Mouse (Mus musculus) lung, adult 2 months (tissue): ENCODE results near the gene Mlph. TPM values are rescaled to one million over a fixed set of nuclear protein-coding genes. Genes with fewer than 3 reads are reported as not detected.

ENCODE experiments used
- DNase-seq: peaks from one replicate; pipeline ENCODE4 v3.0.0; 2022
- H3K4me1 ChIP-seq: fragments of 200-500 bp; 2 replicates; pipeline ENCODE4 v1.6.1; 2011; ENCODE audit warnings: low read length; ENCODE audit not compliant: control insufficient read depth, insufficient read depth
- H3K4me3 ChIP-seq: fragments of 200-500 bp; replicated peaks from 2 replicates; pipeline ENCODE3; 2011; ENCODE audit warnings: low read depth, mild to moderate bottlenecking, control low read depth, low read length; ENCODE audit errors: extremely low read depth
- CTCF ChIP-seq: fragments of 200-500 bp; IDR thresholded peaks from 2 replicates; pipeline ENCODE4 v1.5.1; 2011; ENCODE audit warnings: mild to moderate bottlenecking, low read length, control low read depth; ENCODE audit not compliant: insufficient read depth
- POLR2A ChIP-seq: fragments of 200-500 bp; IDR thresholded peaks from 2 replicates; pipeline ENCODE4 v1.6.1; 2011; ENCODE audit warnings: low read depth, mild to moderate bottlenecking, control low read depth, low read length, borderline replicate concordance; ENCODE audit errors: extremely low read depth
- WGBS: fragments of 180-500 bp; shearing (Covaris S2); methylation state at CpG from one replicate; pipeline ENCODE4 v1.1.7; 2018; 5-methylcytosine and 5-hydroxymethylcytosine counted together
- polyA plus RNA-seq: library from polyadenylated mRNA; depleted of rRNA; stranded (reverse); fragments of >200 nt; gene quantifications from 2 replicates; pipeline ENCODE4 v1.2.3, GENCODE M21; 2012

The Mlph gene
- polyA plus RNA-seq, 1 experiment: 13.5 TPM

DNA sequence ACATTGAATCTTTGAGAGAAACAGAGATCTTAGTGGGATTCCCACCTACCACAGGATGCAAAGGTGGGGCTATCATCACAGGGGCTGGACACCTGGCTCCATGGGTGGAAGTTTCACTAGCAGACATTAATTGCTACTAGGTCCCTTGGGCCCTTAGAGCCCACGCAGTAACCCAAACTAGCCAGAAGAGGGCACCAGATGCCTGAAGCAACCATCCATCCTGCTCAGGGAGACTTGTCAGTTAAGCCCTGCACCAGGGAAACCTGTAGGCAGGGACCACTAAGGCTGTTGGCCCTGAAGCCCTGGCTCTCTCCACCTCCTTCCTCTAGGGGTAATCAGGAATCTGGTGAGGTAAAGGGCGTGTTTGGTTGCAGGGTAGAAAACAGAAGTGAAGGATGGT, 8.5 kb upstream of the Mlph start:
- peak; percentile 54 for DNase-seq
- WGBS: 20% methylated on average over 2 of the region's 2 CpGs
- Histone ChIP-seq H3K4me1 (peaks cover 5% of the 10 kb centered on the region; the same call in 1 of the 2 replicates), H3K4me3 (no peak overlapping the region)
- TF ChIP-seq POLR2A (no peak), CTCF (peak; percentile 96)

DNA sequence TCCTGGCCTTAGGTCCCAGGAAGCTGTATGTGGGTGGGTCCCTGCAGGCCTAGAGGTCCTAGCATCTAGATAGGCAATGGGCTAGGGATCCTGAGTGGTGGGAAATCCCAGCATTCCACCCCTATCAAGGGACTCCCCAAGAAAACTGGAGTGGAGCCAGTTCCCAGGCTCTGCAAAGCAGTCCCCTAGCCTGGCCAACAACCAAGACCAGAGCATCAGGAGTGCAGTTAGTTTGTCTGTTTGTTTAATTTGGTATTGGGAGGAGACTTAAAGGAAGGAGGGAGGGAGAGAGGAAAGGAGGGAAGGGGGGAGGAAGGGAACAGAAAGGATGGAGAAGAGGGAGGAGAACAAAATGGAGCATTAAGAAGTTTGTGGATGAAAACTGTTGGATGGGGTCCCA, 5.7 kb upstream of the Mlph start:
- Histone ChIP-seq H3K4me1 (peaks cover 5% of the 10 kb centered on the region; the same call in 1 of the 2 replicates), H3K4me3 (no peak overlapping the region)
- DNase-seq: no peak
- TF ChIP-seq POLR2A (no peak), CTCF (no peak)

DNA sequence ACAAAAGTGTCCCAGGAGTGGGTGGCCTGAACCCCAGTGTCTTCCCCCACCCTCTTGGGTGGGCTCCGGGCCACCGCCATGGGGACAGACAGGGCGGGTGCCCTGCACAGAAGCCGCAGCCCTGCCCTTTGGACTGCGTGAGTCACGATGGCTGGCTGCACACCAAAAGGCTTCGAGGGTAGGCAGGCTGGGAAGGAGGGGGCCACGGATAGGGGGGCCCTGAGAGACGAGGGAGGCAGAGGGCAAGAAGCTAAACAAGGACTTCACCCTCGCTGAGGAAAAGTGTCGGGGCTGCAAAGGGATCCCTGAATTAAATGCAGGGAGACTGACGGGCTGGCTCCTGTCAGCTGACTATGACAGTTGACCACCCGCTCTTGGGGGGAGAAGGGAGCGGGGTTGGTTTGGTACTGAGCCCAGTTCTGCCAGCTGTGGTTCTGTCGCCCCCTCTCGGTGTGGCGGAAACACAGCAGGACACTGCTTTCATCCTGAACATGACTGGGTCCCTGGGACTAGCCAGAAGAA, 5.2 kb upstream of the Mlph start:
- Histone ChIP-seq H3K4me1 (peaks cover 7% of the 10 kb centered on the region; the same call in 1 of the 2 replicates), H3K4me3 (peak overlapping the region; percentile 8)
- no peak for TF ChIP-seq POLR2A
- TF ChIP-seq CTCF: peak; percentile 41
- peak; percentile 50 for DNase-seq
- 23% methylated on average over 17 of the region's 17 CpGs for WGBS

DNA sequence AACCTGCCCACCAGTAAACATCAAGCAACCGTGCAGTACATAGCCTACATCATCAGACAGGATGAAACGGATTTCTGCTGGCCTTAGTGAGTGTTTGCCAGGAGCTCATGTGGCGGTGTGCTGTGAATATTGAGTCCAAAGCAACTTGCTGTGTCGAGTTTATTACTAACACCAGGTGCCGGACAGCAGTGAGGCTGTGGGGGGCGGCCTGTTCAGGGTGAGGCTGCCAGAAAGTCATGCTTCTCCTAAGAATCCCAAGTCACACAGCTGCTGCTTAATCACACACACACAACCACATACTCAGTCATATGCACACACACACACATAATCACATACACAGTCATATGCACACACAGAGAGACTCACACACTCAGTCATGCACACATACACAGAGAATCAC, 1.7 kb upstream of the Mlph start:
- 78% methylated on average over 6 of the region's 6 CpGs for WGBS
- H3K4me3 ChIP-seq: no peak overlapping the region
- TF ChIP-seq POLR2A (no peak), CTCF (no peak)
- no peak for DNase-seq
- peaks cover 8% of the 10 kb centered on the region for H3K4me1 ChIP-seq

DNA sequence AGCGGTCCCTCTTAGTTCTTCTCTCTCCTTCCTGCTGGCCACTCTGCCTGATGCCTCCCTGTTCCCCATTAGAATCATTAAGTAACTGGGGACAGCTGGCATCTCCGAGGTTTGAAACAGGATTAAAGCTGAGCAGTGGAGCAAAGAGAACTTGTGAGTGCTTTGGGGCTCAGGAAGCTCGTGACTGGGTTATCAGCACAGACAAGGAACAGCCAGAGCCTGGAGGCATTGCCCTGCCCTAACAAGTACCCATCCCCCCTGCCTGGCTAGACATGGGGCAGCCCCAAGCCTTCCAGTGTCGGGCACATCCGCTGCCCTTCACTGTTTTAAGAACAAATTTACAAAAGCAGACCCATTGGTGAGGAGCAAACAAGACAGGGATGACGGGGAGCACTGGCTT, 2.6 kb downstream of the Mlph start:
- TF ChIP-seq CTCF (no peak), POLR2A (no peak)
- no peak overlapping the region for H3K4me3 ChIP-seq
- DNase-seq: no peak
- peaks cover 4% of the 10 kb centered on the region for H3K4me1 ChIP-seq
- 69% methylated on average over 6 of the region's 6 CpGs for WGBS

DNA sequence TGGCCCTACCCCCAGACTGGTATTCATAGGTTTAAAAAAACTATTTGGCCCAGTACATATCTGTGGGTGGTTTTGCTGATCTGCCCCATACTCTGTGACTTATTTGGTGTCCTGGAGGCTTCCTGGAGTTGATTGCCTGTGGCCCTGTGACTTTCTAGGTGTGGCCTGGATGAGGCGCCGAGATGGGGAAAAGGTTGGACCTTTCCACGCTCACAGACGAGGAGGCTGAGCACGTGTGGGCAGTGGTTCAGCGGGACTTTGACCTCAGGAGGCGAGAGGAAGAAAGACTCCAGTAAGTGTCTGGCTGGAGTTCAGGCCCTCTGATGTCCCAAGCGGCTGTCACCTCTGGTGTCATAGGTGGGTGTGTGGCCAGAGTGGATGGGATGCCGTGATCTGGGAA, 6.8 kb downstream of the Mlph start:
- TF ChIP-seq POLR2A: no peak
- no peak for TF ChIP-seq CTCF
- no peak for DNase-seq
- H3K4me1 ChIP-seq: peaks cover 3% of the 10 kb centered on the region; the same call in 1 of the 2 replicates
- no peak overlapping the region for H3K4me3 ChIP-seq
- WGBS: 82% methylated on average over 9 of the region's 9 CpGs

DNA sequence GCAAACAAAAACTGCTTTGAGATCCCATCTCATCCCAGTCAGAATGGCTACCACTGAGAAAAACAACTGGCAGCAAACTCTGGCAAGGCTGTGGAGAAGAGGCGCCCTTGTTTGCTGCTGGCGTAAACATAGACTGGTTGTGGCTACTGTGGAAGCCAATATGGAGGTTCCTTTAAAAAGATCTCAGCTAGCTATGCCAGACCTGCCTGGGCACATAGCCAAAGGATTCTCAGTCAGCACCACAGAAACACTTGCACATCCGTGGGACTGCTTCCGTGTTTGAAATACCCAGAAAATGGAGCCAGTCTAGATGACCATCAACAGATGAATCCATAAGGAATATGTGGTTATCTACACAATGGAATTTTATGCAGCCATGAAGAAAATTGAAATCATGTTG, 11.1 kb downstream of the Mlph start:
- TF ChIP-seq POLR2A (no peak), CTCF (no peak)
- Histone ChIP-seq H3K4me3 (no peak overlapping the region), H3K4me1 (peaks cover 12% of the 10 kb centered on the region)
- WGBS: 35% methylated on average over 4 of the region's 4 CpGs
- DNase-seq: no peak

DNA sequence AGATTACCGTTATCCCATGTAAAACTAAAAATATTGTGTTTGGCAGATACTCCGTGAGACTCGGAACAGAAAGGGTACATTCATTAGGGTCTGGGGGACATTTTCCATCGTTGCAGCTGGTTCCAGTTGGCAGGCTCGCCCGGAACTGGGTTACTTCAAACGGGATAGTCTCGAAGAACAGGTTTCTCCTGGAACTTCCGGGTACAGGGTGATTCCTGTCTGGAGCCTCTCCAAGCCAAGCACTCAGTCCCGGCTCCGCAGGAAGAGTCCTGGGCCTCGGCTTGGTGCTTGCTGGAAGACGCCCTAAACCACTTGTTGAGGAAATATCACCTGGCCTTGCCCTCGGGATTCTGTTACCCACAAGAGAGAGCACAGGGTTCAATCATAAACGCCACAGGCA, 12.4 kb downstream of the Mlph start:
- DNase-seq: peak; percentile 54
- 26% methylated on average over 15 of the region's 15 CpGs for WGBS
- no peak for TF ChIP-seq CTCF
- TF ChIP-seq POLR2A: no peak
- peaks cover 12% of the 10 kb centered on the region for H3K4me1 ChIP-seq
- H3K4me3 ChIP-seq: no peak overlapping the region

DNA sequence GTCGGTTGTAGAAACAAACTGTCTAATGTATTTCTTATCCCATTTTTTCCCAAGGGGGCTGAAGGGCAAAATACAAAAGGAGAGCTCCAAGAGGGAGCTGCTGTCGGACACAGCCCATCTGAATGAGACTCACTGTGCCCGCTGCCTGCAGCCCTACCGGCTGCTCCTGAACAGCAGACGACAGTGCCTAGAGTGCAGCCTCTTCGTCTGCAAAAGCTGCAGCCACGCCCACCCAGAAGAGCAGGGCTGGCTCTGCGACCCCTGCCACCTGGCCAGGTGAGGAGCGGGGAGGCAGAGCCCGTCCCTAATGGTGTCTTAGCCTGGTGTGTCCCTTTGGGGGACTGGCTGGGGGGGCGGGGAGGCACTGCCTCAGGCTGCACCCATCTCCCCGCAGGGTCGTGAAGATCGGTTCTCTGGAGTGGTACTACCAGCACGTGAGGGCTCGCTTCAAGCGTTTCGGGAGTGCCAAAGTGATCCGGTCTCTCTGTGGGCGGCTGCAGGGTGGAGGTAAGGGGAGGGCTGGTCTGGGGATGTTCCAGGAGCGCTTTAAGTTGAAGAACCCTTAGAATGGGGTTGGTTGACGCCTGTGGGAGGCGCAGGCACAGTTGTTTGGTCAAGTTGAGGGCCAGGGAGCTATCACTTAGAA, 13.2 kb downstream of the Mlph start:
- TF ChIP-seq CTCF (no peak), POLR2A (no peak)
- no peak for DNase-seq
- Histone ChIP-seq H3K4me1 (peaks cover 9% of the 10 kb centered on the region; the same call in 1 of the 2 replicates), H3K4me3 (no peak overlapping the region)
- 6% methylated on average over 23 of the region's 23 CpGs for WGBS

DNA sequence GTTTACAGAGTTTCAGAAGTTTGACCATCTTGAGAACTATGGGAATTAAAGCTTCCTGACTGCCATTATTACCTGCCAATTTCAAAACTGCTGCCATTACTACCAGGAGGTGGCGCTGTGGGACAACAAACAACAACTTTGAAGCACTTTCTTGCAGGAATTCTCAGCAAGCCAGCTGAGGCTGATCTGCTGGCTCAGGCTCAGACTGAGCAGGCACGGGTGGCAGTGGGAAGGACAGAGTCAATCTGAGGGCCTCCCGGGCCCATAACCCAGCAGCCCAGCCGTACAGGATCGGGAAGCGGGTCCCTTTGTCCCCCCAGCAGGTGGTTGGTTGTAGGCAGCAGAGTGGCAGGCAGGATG, 13.7 kb downstream of the Mlph start:
- TF ChIP-seq CTCF: peak; percentile 52
- TF ChIP-seq POLR2A: no peak
- 10% methylated on average over 6 of the region's 6 CpGs for WGBS
- DNase-seq: peak; percentile 83
- no peak overlapping the region for H3K4me3 ChIP-seq
- H3K4me1 ChIP-seq: peaks cover 9% of the 10 kb centered on the region; the same call in 1 of the 2 replicates
